Comparison of ENCODE assay signal across 12 mouse cellular contexts in the genomic region with DNA sequence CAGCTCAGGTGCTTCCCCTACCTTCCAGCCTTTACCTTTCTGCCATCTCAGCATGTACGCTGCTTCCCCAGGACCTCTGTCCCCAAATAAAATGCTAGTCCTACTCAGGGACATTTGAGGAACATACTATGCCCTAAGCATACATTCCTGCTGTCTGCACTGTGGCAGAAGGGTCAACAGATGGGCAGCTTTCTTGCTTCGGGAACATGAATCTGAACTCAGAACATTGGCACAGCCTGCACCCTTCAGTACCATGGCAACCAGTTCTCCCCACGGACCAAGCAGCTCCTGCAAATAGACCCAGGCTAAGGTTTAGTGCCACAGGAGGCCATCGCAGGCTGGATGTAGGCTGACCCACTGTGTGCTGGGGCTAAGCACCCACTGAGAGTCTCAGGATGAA. TPM values are rescaled to one million over a fixed set of nuclear protein-coding genes. Genes with fewer than 3 reads are reported as not detected.
A peak's percentile ranks its signal among the peaks of the same experiment; 100 is the strongest.
DNase-seq lines count a peak whose midpoint lies in the region; ATAC-seq lines count a peak whose summit lies in the region.
"Had no signal": no experiment of that assay in that cellular context is flagged by ENCODE, and none has a peak within 500 bp of the region (broad histone marks: within the 10 kb centered on the region; RNA-seq: fewer than 3 reads in every experiment).

No protein-coding gene starts in this region.

- H3K4me2 ChIP-seq in forebrain, embryonic 15.5 days (replicated peaks) = peak overlapping the region; percentile 65
- peak overlapping the region; percentile 81 for H3K4me2 ChIP-seq in intestine, embryonic 16.5 days (ENCODE audit: low read depth, low read length)
- peak overlapping the region; percentile 85 for H3K4me2 ChIP-seq in neural tube, embryonic 15.5 days

- no peaks in the 10 kb centered on the region for H3K27me3 ChIP-seq in forebrain, embryonic 15.5 days
- no peaks in the 10 kb centered on the region for H3K27me3 ChIP-seq in intestine, embryonic 16.5 days (replicated peaks; ENCODE audit: control insufficient read depth, insufficient read depth, low read length)
- H3K27me3 ChIP-seq in neural tube, embryonic 15.5 days (replicated peaks) = no peaks in the 10 kb centered on the region
- H3K27me3 ChIP-seq: Patski had no signal

- H3K27ac ChIP-seq in forebrain, embryonic 15.5 days (replicated peaks) = no peak overlapping the region
- 0 out of 2 replicates have a peak overlapping the region, but pooled peaks have one; percentile 1 for H3K27ac ChIP-seq in intestine, embryonic 16.5 days (ENCODE audit: low read length)
- no peak overlapping the region for H3K27ac ChIP-seq in neural tube, embryonic 15.5 days (replicated peaks)
- H3K27ac ChIP-seq: liver, embryonic 14.5 days had no signal

- 0 out of 2 replicates have a peak overlapping the region, but pooled peaks have one; percentile 85 for H3K9ac ChIP-seq in forebrain, embryonic 15.5 days (replicated peaks)
- peak overlapping the region; percentile 89; the same call in 1 of the 2 replicates for H3K9ac ChIP-seq in intestine, embryonic 16.5 days (ENCODE audit: low read depth, low read length)
- peak overlapping the region; percentile 37; the same call in 1 of the 2 replicates for H3K9ac ChIP-seq in neural tube, embryonic 15.5 days (replicated peaks)
- H3K9ac ChIP-seq: liver, embryonic 14.5 days had no signal

- peak; percentile 67 for DNase-seq in layer of hippocampus, adult 9-11 months
- no peak for DNase-seq in layer of hippocampus, adult 8-10 months (ENCODE audit: low spot score in 2 of 2)
- DNase-seq in right cerebral cortex, postnatal 25 days = no peak
- DNase-seq in cerebellum, adult 8-10 months = no peak
- DNase-seq: adrenal gland, adult 8-10 months; cerebellum, adult 11 months; spleen, adult 18-20 months had no signal

- H3K36me3 ChIP-seq in forebrain, embryonic 15.5 days = peaks cover 5% of the 10 kb centered on the region; the same call in 1 of the 2 replicates
- no peaks in the 10 kb centered on the region for H3K36me3 ChIP-seq in intestine, embryonic 16.5 days (ENCODE audit: control insufficient read depth, insufficient read depth, low read length)
- peaks cover 7% of the 10 kb centered on the region; the same call in 1 of the 2 replicates for H3K36me3 ChIP-seq in neural tube, embryonic 15.5 days

- no peaks in the 10 kb centered on the region for H3K9me3 ChIP-seq in forebrain, embryonic 15.5 days
- no peaks in the 10 kb centered on the region for H3K9me3 ChIP-seq in intestine, embryonic 16.5 days (ENCODE audit: control insufficient read depth, low read length)
- no peaks in the 10 kb centered on the region for H3K9me3 ChIP-seq in neural tube, embryonic 15.5 days (replicated peaks)

- peaks cover 70% of the 10 kb centered on the region for H3K4me1 ChIP-seq in forebrain, embryonic 15.5 days
- peaks cover 48% of the 10 kb centered on the region for H3K4me1 ChIP-seq in intestine, embryonic 16.5 days (ENCODE audit: control insufficient read depth, insufficient read depth, low read length)
- peaks cover 82% of the 10 kb centered on the region for H3K4me1 ChIP-seq in neural tube, embryonic 15.5 days

- H3K4me3 ChIP-seq in forebrain, embryonic 15.5 days = no peak overlapping the region; the same call in 1 of the 2 replicates
- no peak overlapping the region for H3K4me3 ChIP-seq in intestine, embryonic 16.5 days (ENCODE audit: low read length)
- H3K4me3 ChIP-seq in neural tube, embryonic 15.5 days (replicated peaks) = no peak overlapping the region

- no peak for ATAC-seq in forebrain, embryonic 15.5 days (replicated peaks)
- no peak for ATAC-seq in intestine, embryonic 16.5 days
- ATAC-seq in neural tube, embryonic 15.5 days (ENCODE audit: low FRiP score) = no peak
- ATAC-seq: Patski had no signal

- 74% methylated on average over 4 of the region's 4 CpGs for WGBS in forebrain, embryonic 15.5 days
- 79% methylated on average over 4 of the region's 4 CpGs for WGBS in intestine, embryonic 16.5 days
- WGBS in neural tube, embryonic 15.5 days = 68% methylated on average over 4 of the region's 4 CpGs

RNA-seq across cellular contexts. Expression of a gene that starts 3.5 kb away (rescaled TPM):
- 100 to 1,000 TPM; 119 to 176 (median 137) TPM for total RNA-seq in layer of hippocampus, adult 8-10 months (2022)
- polyA plus RNA-seq in forebrain, embryonic 15.5 days (2015; fragmentation: Nextera tagmentation; extraction: Ambion mirVana) = 127 and 138 TPM in 2 replicates
- 248 and 262 TPM in 2 replicates for polyA plus RNA-seq in intestine, embryonic 16.5 days (2015; fragmentation: Nextera tagmentation; extraction: Ambion mirVana)
- polyA plus RNA-seq in neural tube, embryonic 15.5 days (2015; fragmentation: Nextera tagmentation; extraction: Ambion mirVana) = 104 and 158 TPM in 2 replicates

RNA-seq across cellular contexts. Expression of a gene that starts 25.2 kb away (rescaled TPM):
- total RNA-seq in layer of hippocampus, adult 8-10 months (2022) = 1 to 10 TPM; 7.0 to 9.4 (median 7.3) TPM
- polyA plus RNA-seq in forebrain, embryonic 15.5 days (2015; fragmentation: Nextera tagmentation; extraction: Ambion mirVana) = 15.3 and 15.4 TPM in 2 replicates
- polyA plus RNA-seq in intestine, embryonic 16.5 days (2015; fragmentation: Nextera tagmentation; extraction: Ambion mirVana) = 11.5 and 12.2 TPM in 2 replicates
- polyA plus RNA-seq in neural tube, embryonic 15.5 days (2015; fragmentation: Nextera tagmentation; extraction: Ambion mirVana) = 16.5 and 17.4 TPM in 2 replicates

RNA-seq across cellular contexts. Expression of a gene that starts 58.6 kb away (rescaled TPM):
- 10 to 100 TPM; 12.5 to 15.9 (median 15.5) TPM for total RNA-seq in layer of hippocampus, adult 8-10 months (2022)
- 14.5 and 14.9 TPM in 2 replicates for polyA plus RNA-seq in forebrain, embryonic 15.5 days (2015; fragmentation: Nextera tagmentation; extraction: Ambion mirVana)
- polyA plus RNA-seq in intestine, embryonic 16.5 days (2015; fragmentation: Nextera tagmentation; extraction: Ambion mirVana) = 17.8 and 18.1 TPM in 2 replicates
- 10.0 and 12.0 TPM in 2 replicates for polyA plus RNA-seq in neural tube, embryonic 15.5 days (2015; fragmentation: Nextera tagmentation; extraction: Ambion mirVana)

Comparison
In these comparisons a context has a peak if more than half of its experiments do, and no peak if none do; other contexts are left out.
1. H3K9ac ChIP-seq: peak in every context shown above with its lines; median percentile 89 in intestine, embryonic 16.5 days; 85 in forebrain, embryonic 15.5 days; 37 in neural tube, embryonic 15.5 days.